Mouse (Mus musculus): Measurements from ENCODE around the gene Kctd14.
"Not testable (repeated sequence)": the region's sequence is repeated elsewhere in the genome, so short reads cannot be mapped to it uniquely, and the experiment has no call there.

Gene Kctd14

GRCm38 (mm10) chr7:97427778-97428420 lies 23.2 kb upstream of the Kctd14 start:
- in situ Hi-C loops (cut with MboI; ENCODE audit: low pct_unique_long_range_greater_than_20kb in 1 of 2, low sequenced_read_pairs in 2 of 2, unreplicated experiment in 1 of 2): loop anchor here in 1 of 2 experiments (5.0 kb wide), 1 partner anchor 39 kb away; no protein-coding TSS in a partner anchor

- in situ Hi-C loops (cut with MboI; ENCODE audit: low pct_unique_long_range_greater_than_20kb in 1 of 2, low sequenced_read_pairs in 2 of 2, unreplicated experiment in 1 of 2): loop anchor here in 1 of 2 experiments (5.0 kb wide), 1 partner anchor 38 kb away; no protein-coding TSS in a partner anchor
Observed at GRCm38 (mm10) chr7:97429705-97430104, 21.4 kb upstream of the Kctd14 start.

- in situ Hi-C loops (cut with MboI; ENCODE audit: low pct_unique_long_range_greater_than_20kb in 1 of 2, low sequenced_read_pairs in 2 of 2, unreplicated experiment in 1 of 2): not testable (repeated sequence)
Observed at GRCm38 (mm10) chr7:97433517-97433916, 17.6 kb upstream of the Kctd14 start.

GRCm38 (mm10) chr7:97434517-97434916 lies 16.6 kb upstream of the Kctd14 start:
- in situ Hi-C loops (cut with MboI; ENCODE audit: low pct_unique_long_range_greater_than_20kb in 1 of 2, low sequenced_read_pairs in 2 of 2, unreplicated experiment in 1 of 2): no loop called here

GRCm38 (mm10) chr7:97438986-97439385 lies 12.1 kb upstream of the Kctd14 start:
- in situ Hi-C loops (cut with MboI; ENCODE audit: low pct_unique_long_range_greater_than_20kb in 1 of 2, low sequenced_read_pairs in 2 of 2, unreplicated experiment in 1 of 2): no loop called here

GRCm38 (mm10) chr7:97446171-97446925 lies 4.8 kb upstream of the Kctd14 start:
- in situ Hi-C loops (cut with MboI; ENCODE audit: low pct_unique_long_range_greater_than_20kb in 1 of 2, low sequenced_read_pairs in 2 of 2, unreplicated experiment in 1 of 2): no loop called here

GRCm38 (mm10) chr7:97447050-97447531 lies 4.0 kb upstream of the Kctd14 start:
- in situ Hi-C loops (cut with MboI; ENCODE audit: low pct_unique_long_range_greater_than_20kb in 1 of 2, low sequenced_read_pairs in 2 of 2, unreplicated experiment in 1 of 2): no loop called here

- in situ Hi-C loops (cut with MboI; ENCODE audit: low pct_unique_long_range_greater_than_20kb in 1 of 2, low sequenced_read_pairs in 2 of 2, unreplicated experiment in 1 of 2): no loop called here
Observed at GRCm38 (mm10) chr7:97452196-97452595, 1.1 kb downstream of the Kctd14 start.

- in situ Hi-C loops (cut with MboI; ENCODE audit: low pct_unique_long_range_greater_than_20kb in 1 of 2, low sequenced_read_pairs in 2 of 2, unreplicated experiment in 1 of 2): no loop called here
Observed at GRCm38 (mm10) chr7:97453141-97453921, 2.2 kb downstream of the Kctd14 start.

- in situ Hi-C loops (cut with MboI; ENCODE audit: low pct_unique_long_range_greater_than_20kb in 1 of 2, low sequenced_read_pairs in 2 of 2, unreplicated experiment in 1 of 2): no loop called here
Observed at GRCm38 (mm10) chr7:97454795-97455194, 3.7 kb downstream of the Kctd14 start.

- in situ Hi-C loops (cut with MboI; ENCODE audit: low pct_unique_long_range_greater_than_20kb in 1 of 2, low sequenced_read_pairs in 2 of 2, unreplicated experiment in 1 of 2): no loop called here
Observed at GRCm38 (mm10) chr7:97455577-97455976, 4.5 kb downstream of the Kctd14 start.

GRCm38 (mm10) chr7:97473001-97473400 lies 21.9 kb downstream of the Kctd14 start:
- in situ Hi-C loops (cut with MboI; ENCODE audit: low pct_unique_long_range_greater_than_20kb in 1 of 2, low sequenced_read_pairs in 2 of 2, unreplicated experiment in 1 of 2): no loop called here

- in situ Hi-C loops (cut with MboI; ENCODE audit: low pct_unique_long_range_greater_than_20kb in 1 of 2, low sequenced_read_pairs in 2 of 2, unreplicated experiment in 1 of 2): no loop called here
Observed at GRCm38 (mm10) chr7:97479349-97479748, 28.2 kb downstream of the Kctd14 start.

GRCm38 (mm10) chr7:97480290-97480689 lies 29.2 kb downstream of the Kctd14 start:
- in situ Hi-C loops (cut with MboI; ENCODE audit: low pct_unique_long_range_greater_than_20kb in 1 of 2, low sequenced_read_pairs in 2 of 2, unreplicated experiment in 1 of 2): no loop called here

- in situ Hi-C loops (cut with MboI; ENCODE audit: low pct_unique_long_range_greater_than_20kb in 1 of 2, low sequenced_read_pairs in 2 of 2, unreplicated experiment in 1 of 2): no loop called here
Observed at GRCm38 (mm10) chr7:97480821-97481339, 29.8 kb downstream of the Kctd14 start, which contains the start of gene Ints4. Gene Ints4, plus strand, starts transcription at chr7:97480956.

- in situ Hi-C loops (cut with MboI; ENCODE audit: low pct_unique_long_range_greater_than_20kb in 1 of 2, low sequenced_read_pairs in 2 of 2, unreplicated experiment in 1 of 2): no loop called here
Observed at GRCm38 (mm10) chr7:97483378-97483777, 32.3 kb downstream of the Kctd14 start.

- in situ Hi-C loops (cut with MboI; ENCODE audit: low pct_unique_long_range_greater_than_20kb in 1 of 2, low sequenced_read_pairs in 2 of 2, unreplicated experiment in 1 of 2): no loop called here
Observed at GRCm38 (mm10) chr7:97491157-97491556, 40.0 kb downstream of the Kctd14 start.

- in situ Hi-C loops (cut with MboI; ENCODE audit: low pct_unique_long_range_greater_than_20kb in 1 of 2, low sequenced_read_pairs in 2 of 2, unreplicated experiment in 1 of 2): no loop called here
Observed at GRCm38 (mm10) chr7:97492420-97492819, 41.3 kb downstream of the Kctd14 start.

- in situ Hi-C loops (cut with MboI; ENCODE audit: low pct_unique_long_range_greater_than_20kb in 1 of 2, low sequenced_read_pairs in 2 of 2, unreplicated experiment in 1 of 2): no loop called here
Observed at GRCm38 (mm10) chr7:97495052-97495451, 43.9 kb downstream of the Kctd14 start.

Data from mouse embryonic stem cell (cell line).